Mouse (Mus musculus) spleen, adult 2 months (tissue): Measurements from ENCODE around the gene Slc37a1.

Source experiments
- CTCF ChIP-seq: fragments of 200-500 bp; IDR thresholded peaks from 2 replicates; pipeline ENCODE4 v1.5.1; 2011; ENCODE audit warnings: mild to moderate bottlenecking, inconsistent platforms; ENCODE audit not compliant: insufficient read depth, insufficient read length, insufficient replicate concordance; ENCODE audit errors: extremely low read depth
- POLR2A ChIP-seq: fragments of 200-500 bp; IDR thresholded peaks from 2 replicates; pipeline ENCODE4 v1.6.1; 2011; ENCODE audit warnings: low read depth, low read length, inconsistent platforms

GRCm38 (mm10) chr17:31299981-31300380 lies 13.4 kb downstream of the Slc37a1 start:
- TF ChIP-seq CTCF (no peak), POLR2A (no peak)
